Mouse (Mus musculus): ENCODE results near the gene Slc50a1. TPM values are rescaled to one million over a fixed set of nuclear protein-coding genes. Genes with fewer than 3 reads are reported as not detected.

The Slc50a1 gene
- polyA plus RNA-seq, 1 experiment from 2014 or later = 38.4 TPM

DNA sequence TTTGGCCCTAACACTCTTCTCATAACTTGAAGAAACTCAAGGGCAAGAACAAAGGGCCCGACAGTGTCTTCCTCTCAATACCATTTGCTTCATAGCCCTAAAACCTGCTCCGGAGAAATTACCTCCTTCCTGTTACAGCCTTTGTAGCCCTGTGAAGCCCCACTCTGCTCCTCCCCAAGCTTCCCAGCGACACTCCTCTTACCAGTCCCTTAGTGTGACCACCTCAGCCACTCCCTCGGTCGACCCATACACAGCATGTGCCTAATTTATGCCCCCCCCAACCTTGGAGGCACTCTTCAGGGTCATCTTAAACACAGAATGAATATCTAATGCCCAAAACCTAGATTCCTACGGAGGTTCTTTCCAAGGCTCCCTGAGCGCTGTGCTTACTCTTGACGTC lies 8.3 kb upstream of the Slc50a1 start:
- 0 out of 2 replicates have a peak, but pooled peaks cover 13% of the 10 kb centered on the region for H3K27me3 ChIP-seq (replicated peaks; ENCODE audit: control insufficient read depth, insufficient read depth, low read length)

DNA sequence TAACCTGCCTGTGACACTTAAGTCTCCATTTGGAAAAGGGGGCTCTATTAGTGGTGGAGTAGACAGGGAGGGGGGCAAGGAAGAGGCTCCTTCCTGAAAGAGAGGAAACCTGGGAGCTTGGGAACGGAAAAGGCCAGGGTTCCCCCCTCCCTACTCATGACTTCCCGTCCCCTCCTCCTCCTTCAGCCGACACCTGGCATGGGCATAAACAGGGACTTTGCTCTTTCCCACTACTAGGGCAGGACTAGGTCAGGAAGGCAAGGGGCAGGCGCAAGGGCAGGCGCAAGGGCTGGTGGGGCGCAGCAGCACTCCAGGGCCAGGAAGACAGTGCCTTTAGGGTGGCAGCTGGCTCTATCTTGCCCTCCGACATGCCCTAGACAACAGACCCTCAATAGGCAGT lies 7.7 kb upstream of the Slc50a1 start:
- Histone ChIP-seq H3K4me3 (ENCODE audit: low read depth, low read length) (no peak overlapping the region), H3K27me3 (replicated peaks; ENCODE audit: control insufficient read depth, insufficient read depth, low read length) (0 out of 2 replicates have a peak, but pooled peaks cover 13% of the 10 kb centered on the region)

More for the DNA sequence above, 8.3 kb upstream of the Slc50a1 start:
- peak overlapping the region; percentile 60; the same call in 1 of the 2 replicates for H3K9ac ChIP-seq (ENCODE audit: low read length)
- no peaks in the 10 kb centered on the region for H3K36me3 ChIP-seq (ENCODE audit: control insufficient read depth, insufficient read depth, low read length)
- peak overlapping the region; percentile 41 for H3K4me3 ChIP-seq (ENCODE audit: low read depth, low read length)
- no peaks in the 10 kb centered on the region for H3K9me3 ChIP-seq (replicated peaks; ENCODE audit: control insufficient read depth, low read length)
- no peak for ATAC-seq
- H3K4me1 ChIP-seq (ENCODE audit: control insufficient read depth, insufficient read depth, low read length) = peaks cover 15% of the 10 kb centered on the region
- 32% methylated on average over 8 of the region's 8 CpGs for WGBS
- no peak overlapping the region for H3K27ac ChIP-seq (ENCODE audit: low read depth, low read length)
- DNase-seq (ENCODE audit: low spot score) = no peak
- H3K4me2 ChIP-seq (ENCODE audit: low read length) = peak overlapping the region; percentile 88

DNA sequence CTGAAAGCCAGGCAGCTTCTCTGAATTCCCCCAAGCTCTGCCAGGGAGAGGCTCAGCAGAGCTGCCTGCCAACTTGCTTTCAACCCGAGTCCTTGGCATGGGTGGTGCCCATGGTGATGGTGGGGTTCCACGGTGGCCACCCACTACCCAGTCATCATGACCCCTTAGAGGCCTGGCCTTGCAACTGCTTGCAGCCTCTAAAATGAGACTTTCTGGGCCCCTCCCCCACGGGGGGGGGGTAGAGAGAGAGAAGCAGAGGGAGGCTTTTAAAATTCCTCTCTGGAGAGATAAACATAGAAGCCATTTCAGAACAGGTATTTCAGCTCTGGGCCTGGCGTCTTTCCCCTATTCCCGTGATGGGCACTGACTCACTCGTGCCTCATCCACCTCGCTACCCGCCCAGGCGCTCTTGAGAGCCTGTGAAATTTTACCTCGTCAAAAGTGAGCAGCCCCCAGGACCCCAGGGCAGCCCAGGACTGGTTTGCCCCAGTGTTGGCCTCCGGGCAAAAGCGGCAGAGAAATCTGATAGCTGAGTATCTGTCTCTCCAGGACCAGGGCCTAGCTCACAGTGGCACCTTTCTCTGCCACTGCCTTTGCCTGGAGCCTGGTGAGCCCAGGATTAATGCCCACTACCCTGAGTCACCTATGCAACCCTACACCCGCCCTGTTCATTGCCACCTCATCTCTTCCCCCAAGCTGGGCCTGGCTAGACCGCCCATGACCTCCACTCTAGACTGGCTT lies 7.1 kb upstream of the Slc50a1 start:
- 61% methylated on average over 14 of the region's 14 CpGs for WGBS
- peak overlapping the region; percentile 16 for H3K4me2 ChIP-seq (ENCODE audit: low read length)

More for the DNA sequence above, 7.7 kb upstream of the Slc50a1 start:
- Histone ChIP-seq H3K9ac (ENCODE audit: low read length) (no peak overlapping the region), H3K27ac (ENCODE audit: low read depth, low read length) (no peak overlapping the region), H3K4me1 (ENCODE audit: control insufficient read depth, insufficient read depth, low read length) (peaks cover 15% of the 10 kb centered on the region), H3K9me3 (replicated peaks; ENCODE audit: control insufficient read depth, low read length) (no peaks in the 10 kb centered on the region), H3K36me3 (ENCODE audit: control insufficient read depth, insufficient read depth, low read length) (no peaks in the 10 kb centered on the region), H3K4me2 (ENCODE audit: low read length) (peak overlapping the region; percentile 88; the same call in 1 of the 2 replicates)
- DNase-seq (ENCODE audit: low spot score) = no peak
- WGBS = 87% methylated on average over 7 of the region's 7 CpGs
- ATAC-seq = no peak

DNA sequence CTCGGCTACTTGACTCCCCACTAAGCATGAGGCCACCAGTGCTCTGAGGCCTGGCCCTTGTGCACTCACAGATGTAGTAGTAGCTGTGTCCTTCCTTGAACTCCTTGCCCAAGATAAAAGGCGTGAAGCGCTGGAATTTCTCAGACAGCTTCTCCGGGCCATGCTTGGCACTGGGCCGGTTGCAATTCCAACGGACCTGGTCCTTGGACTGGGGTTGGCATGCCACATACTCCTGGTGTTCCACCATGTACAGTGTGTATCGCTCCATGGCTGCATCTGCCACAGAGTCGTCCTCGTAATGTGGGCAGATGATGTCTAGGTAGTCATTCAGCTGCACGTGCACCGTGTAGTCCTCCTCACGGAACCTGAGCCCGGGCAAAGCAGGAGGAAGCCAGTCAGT lies 5.7 kb upstream of the Slc50a1 start:
- DNase-seq (ENCODE audit: low spot score) (no peak), ATAC-seq (no peak)
- H3K36me3 ChIP-seq (ENCODE audit: control insufficient read depth, insufficient read depth, low read length) = no peaks in the 10 kb centered on the region
- no peak overlapping the region for H3K4me2 ChIP-seq (ENCODE audit: low read length)
- H3K27me3 ChIP-seq (replicated peaks; ENCODE audit: control insufficient read depth, insufficient read depth, low read length) = 0 out of 2 replicates have a peak, but pooled peaks cover 11% of the 10 kb centered on the region
- no peak overlapping the region for H3K27ac ChIP-seq (ENCODE audit: low read depth, low read length)
- WGBS = 92% methylated on average over 13 of the region's 13 CpGs
- no peak overlapping the region for H3K4me3 ChIP-seq (ENCODE audit: low read depth, low read length)
- peaks cover 11% of the 10 kb centered on the region for H3K4me1 ChIP-seq (ENCODE audit: control insufficient read depth, insufficient read depth, low read length)
- H3K9ac ChIP-seq (ENCODE audit: low read length) = no peak overlapping the region
- H3K9me3 ChIP-seq (replicated peaks; ENCODE audit: control insufficient read depth, low read length) = no peaks in the 10 kb centered on the region

More for the DNA sequence above, 7.1 kb upstream of the Slc50a1 start:
- ATAC-seq (no peak), DNase-seq (ENCODE audit: low spot score) (no peak)
- Histone ChIP-seq H3K9ac (ENCODE audit: low read length) (0 out of 2 replicates have a peak overlapping the region, but pooled peaks have one; percentile 29), H3K4me1 (ENCODE audit: control insufficient read depth, insufficient read depth, low read length) (peaks cover 15% of the 10 kb centered on the region), H3K9me3 (replicated peaks; ENCODE audit: control insufficient read depth, low read length) (no peaks in the 10 kb centered on the region), H3K36me3 (ENCODE audit: control insufficient read depth, insufficient read depth, low read length) (no peaks in the 10 kb centered on the region), H3K27me3 (replicated peaks; ENCODE audit: control insufficient read depth, insufficient read depth, low read length) (0 out of 2 replicates have a peak, but pooled peaks cover 13% of the 10 kb centered on the region), H3K4me3 (ENCODE audit: low read depth, low read length) (no peak overlapping the region), H3K27ac (ENCODE audit: low read depth, low read length) (no peak overlapping the region)

DNA sequence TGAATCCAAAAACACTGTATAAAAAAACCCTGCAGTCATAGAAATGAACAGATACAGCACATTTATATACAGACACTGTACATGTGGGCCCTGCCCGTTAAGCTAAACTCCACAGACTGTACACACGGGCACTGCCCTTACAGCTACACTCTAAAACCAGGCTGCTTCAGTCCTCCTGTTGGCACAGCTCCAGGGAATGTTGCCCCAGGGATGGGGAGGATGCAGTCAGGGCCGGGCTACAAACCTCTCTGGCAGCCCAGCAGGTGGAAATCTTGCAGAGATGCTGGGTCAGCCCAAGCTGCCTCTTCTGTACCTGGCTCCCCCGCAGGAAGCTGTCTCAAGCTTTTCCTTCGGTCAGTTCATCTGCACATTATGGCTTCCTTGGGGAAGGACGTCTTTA lies 1.4 kb upstream of the Slc50a1 start:
- Histone ChIP-seq H3K4me1 (ENCODE audit: control insufficient read depth, insufficient read depth, low read length) (peaks cover 19% of the 10 kb centered on the region), H3K9me3 (replicated peaks; ENCODE audit: control insufficient read depth, low read length) (no peaks in the 10 kb centered on the region), H3K4me3 (ENCODE audit: low read depth, low read length) (no peak overlapping the region), H3K27ac (ENCODE audit: low read depth, low read length) (no peak overlapping the region), H3K9ac (ENCODE audit: low read length) (no peak overlapping the region), H3K27me3 (replicated peaks; ENCODE audit: control insufficient read depth, insufficient read depth, low read length) (no peaks in the 10 kb centered on the region), H3K36me3 (ENCODE audit: control insufficient read depth, insufficient read depth, low read length) (no peaks in the 10 kb centered on the region), H3K4me2 (ENCODE audit: low read length) (no peak overlapping the region)
- no peak for ATAC-seq
- 51% methylated on average over 6 of the region's 6 CpGs for WGBS
- no peak for DNase-seq (ENCODE audit: low spot score)

DNA sequence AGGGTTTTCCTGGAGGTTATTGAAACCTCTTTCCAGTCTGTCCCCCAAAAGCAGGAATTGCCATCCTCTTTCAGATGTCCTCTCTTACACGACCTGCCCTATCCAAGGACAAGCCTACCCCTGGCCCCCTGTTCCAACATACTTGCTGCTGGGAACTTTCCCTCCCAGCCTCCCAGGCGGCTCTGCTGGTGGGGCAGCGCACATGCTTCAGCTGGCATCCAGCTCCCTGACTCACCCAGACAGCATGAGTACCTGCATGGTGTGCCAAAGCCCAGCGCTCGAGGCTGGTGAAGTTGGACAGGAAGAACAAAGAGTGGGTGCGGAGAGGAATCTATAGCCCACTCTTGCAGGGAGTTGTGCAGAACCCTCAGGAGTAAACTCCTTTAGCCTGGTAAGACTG lies 521 bp upstream of the Slc50a1 start:
- ATAC-seq (no peak), DNase-seq (ENCODE audit: low spot score) (peak; percentile 45)
- Histone ChIP-seq H3K27me3 (replicated peaks; ENCODE audit: control insufficient read depth, insufficient read depth, low read length) (no peaks in the 10 kb centered on the region), H3K9me3 (replicated peaks; ENCODE audit: control insufficient read depth, low read length) (no peaks in the 10 kb centered on the region), H3K9ac (ENCODE audit: low read length) (peak overlapping the region; percentile 77), H3K4me2 (ENCODE audit: low read length) (peak overlapping the region; percentile 87), H3K36me3 (ENCODE audit: control insufficient read depth, insufficient read depth, low read length) (no peaks in the 10 kb centered on the region), H3K4me1 (ENCODE audit: control insufficient read depth, insufficient read depth, low read length) (peaks cover 19% of the 10 kb centered on the region), H3K4me3 (ENCODE audit: low read depth, low read length) (peak overlapping the region; percentile 50), H3K27ac (ENCODE audit: low read depth, low read length) (peak overlapping the region; percentile 48; the same call in 1 of the 2 replicates)
- 58% methylated on average over 6 of the region's 6 CpGs for WGBS

DNA sequence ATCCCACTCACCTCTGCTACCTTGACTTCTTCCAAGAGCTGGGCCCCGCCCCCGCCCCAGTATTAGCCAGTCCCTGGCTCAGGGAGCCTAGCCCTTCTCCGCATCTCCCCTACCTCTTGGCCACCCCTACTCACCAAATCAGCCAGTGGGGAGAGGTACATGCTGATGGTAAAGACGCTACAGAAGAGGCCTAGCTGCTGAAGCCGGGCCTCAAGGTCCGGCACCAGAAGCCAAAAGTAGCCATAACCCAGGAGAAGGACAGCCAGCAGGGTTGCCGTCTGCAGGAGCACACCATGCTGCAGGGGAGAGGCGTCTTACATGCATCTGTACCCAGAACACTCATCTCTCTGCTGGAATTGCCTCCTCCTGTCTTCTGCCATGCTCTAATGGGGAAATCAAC lies 1.5 kb downstream of the Slc50a1 start:
- ATAC-seq = no peak
- no peaks in the 10 kb centered on the region for H3K9me3 ChIP-seq (replicated peaks; ENCODE audit: control insufficient read depth, low read length)
- H3K27ac ChIP-seq (ENCODE audit: low read depth, low read length) = no peak overlapping the region
- H3K36me3 ChIP-seq (ENCODE audit: control insufficient read depth, insufficient read depth, low read length) = no peaks in the 10 kb centered on the region
- H3K27me3 ChIP-seq (replicated peaks; ENCODE audit: control insufficient read depth, insufficient read depth, low read length) = no peaks in the 10 kb centered on the region
- no peak for DNase-seq (ENCODE audit: low spot score)
- 49% methylated on average over 8 of the region's 8 CpGs for WGBS
- peaks cover 19% of the 10 kb centered on the region for H3K4me1 ChIP-seq (ENCODE audit: control insufficient read depth, insufficient read depth, low read length)
- H3K4me3 ChIP-seq (ENCODE audit: low read depth, low read length) = no peak overlapping the region
- no peak overlapping the region for H3K9ac ChIP-seq (ENCODE audit: low read length)
- no peak overlapping the region for H3K4me2 ChIP-seq (ENCODE audit: low read length)

DNA sequence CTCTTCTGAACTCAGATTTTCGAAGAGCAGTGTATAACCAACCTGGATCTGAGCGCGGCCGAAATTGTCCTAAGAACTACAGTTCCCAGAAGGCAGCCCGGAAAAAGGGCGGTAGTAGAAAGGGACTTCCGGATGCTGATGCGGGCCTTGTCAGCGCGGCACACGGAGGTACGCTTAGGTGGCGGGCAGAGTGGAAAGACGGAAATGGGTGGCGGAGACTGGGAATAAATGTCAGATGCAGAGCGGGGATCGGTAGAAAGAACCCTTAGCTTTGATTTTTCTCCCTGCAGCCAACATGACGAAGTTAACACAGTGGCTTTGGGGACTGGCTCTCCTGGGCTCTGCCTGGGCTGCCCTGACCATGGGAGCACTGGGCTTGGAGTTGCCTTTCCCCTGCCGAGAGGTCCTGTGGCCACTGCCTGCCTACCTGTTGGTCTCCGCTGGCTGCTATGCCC lies 3.9 kb downstream of the Slc50a1 start:
- Histone ChIP-seq H3K4me1 (ENCODE audit: control insufficient read depth, insufficient read depth, low read length) (peaks cover 19% of the 10 kb centered on the region), H3K9me3 (replicated peaks; ENCODE audit: control insufficient read depth, low read length) (no peaks in the 10 kb centered on the region), H3K4me2 (ENCODE audit: low read length) (peak overlapping the region; percentile 82), H3K27me3 (replicated peaks; ENCODE audit: control insufficient read depth, insufficient read depth, low read length) (no peaks in the 10 kb centered on the region), H3K27ac (ENCODE audit: low read depth, low read length) (peak overlapping the region; percentile 67), H3K36me3 (ENCODE audit: control insufficient read depth, insufficient read depth, low read length) (no peaks in the 10 kb centered on the region), H3K9ac (ENCODE audit: low read length) (peak overlapping the region; percentile 84), H3K4me3 (ENCODE audit: low read depth, low read length) (peak overlapping the region; percentile 68)
- under 1% methylated on average over 20 of the region's 20 CpGs for WGBS
- DNase-seq (ENCODE audit: low spot score) = peak; percentile 94
- peak; percentile 93 for ATAC-seq

DNA sequence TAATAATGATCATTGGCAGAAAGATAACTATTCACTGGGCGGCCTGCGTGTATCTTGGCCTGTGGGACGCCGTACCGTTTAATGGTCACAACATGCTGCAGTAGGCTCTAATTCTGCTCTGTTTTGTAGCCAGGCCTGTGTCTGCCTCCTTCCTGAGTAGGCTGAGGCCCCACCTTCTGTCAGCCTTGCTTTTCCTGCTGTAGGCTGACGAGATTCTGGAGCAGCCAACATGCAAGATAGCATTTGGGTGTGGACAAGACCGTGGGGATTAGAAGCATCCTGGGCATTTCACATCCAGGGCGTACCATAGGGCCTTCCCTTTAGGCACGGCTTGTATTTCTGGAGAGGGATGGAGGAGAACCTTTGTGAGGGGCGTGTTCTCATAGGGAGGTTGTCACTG lies 8.0 kb downstream of the Slc50a1 start:
- H3K9ac ChIP-seq (ENCODE audit: low read length) = no peak overlapping the region
- H3K36me3 ChIP-seq (ENCODE audit: control insufficient read depth, insufficient read depth, low read length) = no peaks in the 10 kb centered on the region
- no peaks in the 10 kb centered on the region for H3K27me3 ChIP-seq (replicated peaks; ENCODE audit: control insufficient read depth, insufficient read depth, low read length)
- WGBS = 79% methylated on average over 10 of the region's 10 CpGs
- H3K4me3 ChIP-seq (ENCODE audit: low read depth, low read length) = no peak overlapping the region
- peaks cover 6% of the 10 kb centered on the region for H3K4me1 ChIP-seq (ENCODE audit: control insufficient read depth, insufficient read depth, low read length)
- H3K27ac ChIP-seq (ENCODE audit: low read depth, low read length) = no peak overlapping the region
- no peak overlapping the region for H3K4me2 ChIP-seq (ENCODE audit: low read length)
- DNase-seq (ENCODE audit: low spot score) = no peak
- H3K9me3 ChIP-seq (replicated peaks; ENCODE audit: control insufficient read depth, low read length) = no peaks in the 10 kb centered on the region
- no peak for ATAC-seq

Measured in forebrain, embryonic 14.5 days (tissue).